Mouse (Mus musculus): ENCODE data around the gene Nmur1.

DNA sequence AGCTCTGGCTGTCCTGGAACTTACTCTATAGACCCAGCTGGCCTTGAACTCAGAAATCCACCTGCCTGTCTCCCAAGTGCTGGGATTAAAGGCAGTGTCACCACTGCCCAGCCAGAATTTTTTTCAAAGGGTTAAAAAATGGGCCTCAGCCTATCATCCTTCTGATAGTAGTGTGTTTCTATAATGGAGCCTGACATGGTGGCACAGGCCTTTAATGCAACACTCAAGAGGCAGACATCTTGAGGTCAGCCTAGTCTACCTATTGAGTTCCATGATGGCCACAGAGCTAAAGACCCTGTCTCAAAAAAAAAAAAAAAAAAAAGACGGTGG, 78.3 kb downstream of the Nmur1 start:
- TF ChIP-seq CTCF (IDR thresholded peaks at IDR 0.05; ENCODE audit: borderline replicate concordance, extremely low read depth, insufficient read depth, insufficient read length) (no peak), POLR2A (IDR thresholded peaks at IDR 0.05; ENCODE audit: borderline replicate concordance, extremely low read depth, insufficient read depth, insufficient read length, poor library complexity, severe bottlenecking) (no peak)

Data from brain, embryonic 14.5 days (tissue).